Mouse (Mus musculus) splenic B cell, adult 2 months (primary cell): ENCODE measurements around the gene Plrg1.
A peak's percentile ranks its signal among the peaks of the same experiment; 100 is the strongest.

Experiments
- DNase-seq: peaks from one replicate; pipeline ENCODE4 v3.0.0-alpha.2; 2011; ENCODE audit warnings: low read depth, low spot score
- H3K27me3 ChIP-seq: 2 replicates; pipeline ENCODE4 v1.6.1; 2012; ENCODE audit warnings: mild to moderate bottlenecking, low read length, moderate library complexity, mixed read lengths; ENCODE audit not compliant: control insufficient read depth, poor library complexity, insufficient read depth, severe bottlenecking
- H3K36me3 ChIP-seq: 2 replicates; pipeline ENCODE4 v1.6.1; 2012; ENCODE audit warnings: mild to moderate bottlenecking, low read length, moderate library complexity, mixed read lengths; ENCODE audit not compliant: control insufficient read depth, poor library complexity, insufficient read depth, severe bottlenecking

Plrg1 gene

DNA sequence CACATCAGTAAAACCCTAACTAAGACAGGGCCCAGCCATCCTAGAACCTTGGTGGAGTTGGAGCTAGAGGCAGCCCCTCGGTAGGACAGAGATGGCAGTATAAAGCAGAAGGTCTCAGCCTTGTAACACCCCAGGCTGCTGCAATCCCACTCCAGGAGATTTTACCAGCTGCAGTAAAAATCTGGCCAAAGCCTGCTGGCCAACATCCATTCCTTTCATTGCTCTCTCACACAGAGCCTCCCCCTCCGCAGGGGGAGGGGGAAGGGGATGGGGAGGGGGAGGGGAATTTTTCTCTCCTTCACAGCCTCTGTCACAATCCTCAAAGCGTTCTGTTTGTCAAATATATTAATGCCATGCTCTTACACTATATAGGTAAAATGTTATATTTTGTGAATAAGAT, 21.2 kb downstream of the Plrg1 start:
- Histone ChIP-seq H3K27me3 (no peaks in the 10 kb centered on the region), H3K36me3 (no peaks in the 10 kb centered on the region)
- no peak for DNase-seq

DNA sequence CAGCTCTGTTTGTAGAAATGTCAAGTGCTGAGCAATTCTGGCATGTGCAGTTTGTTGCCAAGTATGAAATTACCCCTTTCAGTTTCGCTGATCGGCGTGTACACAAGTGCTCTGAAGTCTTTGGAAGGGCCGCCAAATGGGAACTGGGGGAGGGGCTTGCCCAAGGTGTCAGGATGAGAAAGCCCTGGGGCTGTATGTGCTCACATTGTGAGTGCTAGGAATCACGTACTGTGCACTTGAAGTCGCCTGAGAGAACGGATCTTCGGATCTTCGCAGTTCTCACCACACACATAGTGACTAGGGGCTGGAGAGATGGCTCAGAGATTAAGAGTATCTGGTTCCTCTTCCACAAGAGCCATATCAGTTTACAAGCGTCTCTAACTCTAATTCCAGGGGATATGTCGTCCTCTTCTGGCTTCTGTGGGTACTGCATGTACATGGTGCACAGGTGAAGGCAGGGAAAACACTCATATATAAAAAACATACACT, 25.3 kb downstream of the Plrg1 start:
- peak; percentile 82 for DNase-seq
- no peaks in the 10 kb centered on the region for H3K36me3 ChIP-seq

DNA sequence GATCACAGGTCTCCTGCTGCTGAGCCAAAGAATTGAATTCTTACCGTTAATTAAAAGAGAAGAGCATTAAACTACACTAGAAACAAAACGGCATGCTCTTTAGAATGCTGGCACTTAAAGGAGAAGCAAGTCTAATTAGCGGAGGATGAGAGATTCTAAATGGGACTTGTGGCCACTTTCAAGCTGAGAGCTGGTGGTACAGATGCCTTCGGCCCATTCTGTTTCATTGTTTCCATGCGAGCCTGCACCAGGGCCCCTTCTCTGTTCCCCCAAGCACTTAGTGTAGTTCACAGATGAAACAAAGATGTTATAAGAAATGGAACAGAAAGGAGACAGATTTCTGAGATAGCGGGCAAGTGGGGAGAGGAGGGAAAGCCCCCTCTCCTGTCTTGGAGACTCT, 42.3 kb downstream of the Plrg1 start:
- no peaks in the 10 kb centered on the region for H3K27me3 ChIP-seq
- H3K36me3 ChIP-seq, result no peaks in the 10 kb centered on the region
- DNase-seq, result no peak

More for the DNA sequence above, 25.3 kb downstream of the Plrg1 start:
- H3K27me3 ChIP-seq, result no peaks in the 10 kb centered on the region

DNA sequence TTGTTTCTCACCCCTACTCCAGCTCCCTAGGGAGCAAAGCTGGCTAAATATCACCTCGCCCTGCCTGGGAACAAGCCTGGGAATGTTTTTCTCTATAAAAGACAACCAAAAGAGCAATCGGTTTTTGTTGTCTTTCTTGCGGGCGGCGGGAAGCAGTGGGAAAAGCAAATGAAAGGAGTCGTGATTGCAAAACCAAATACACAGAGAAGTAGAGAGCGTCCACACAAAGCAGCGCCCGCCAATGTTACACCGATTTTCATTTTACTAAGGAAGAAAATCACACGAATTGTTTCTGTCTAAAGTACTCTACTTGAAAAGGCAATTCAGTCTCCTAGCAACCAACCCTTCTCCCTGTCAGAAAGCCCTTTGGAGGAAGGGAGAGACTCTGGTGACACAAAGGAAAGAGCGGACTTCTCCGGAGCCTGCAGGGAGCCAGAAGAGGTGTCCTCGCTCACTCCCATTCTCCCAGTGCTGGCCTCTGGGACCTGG, 43.3 kb downstream of the Plrg1 start:
- no peaks in the 10 kb centered on the region for H3K36me3 ChIP-seq
- no peaks in the 10 kb centered on the region for H3K27me3 ChIP-seq
- DNase-seq, result no peak

DNA sequence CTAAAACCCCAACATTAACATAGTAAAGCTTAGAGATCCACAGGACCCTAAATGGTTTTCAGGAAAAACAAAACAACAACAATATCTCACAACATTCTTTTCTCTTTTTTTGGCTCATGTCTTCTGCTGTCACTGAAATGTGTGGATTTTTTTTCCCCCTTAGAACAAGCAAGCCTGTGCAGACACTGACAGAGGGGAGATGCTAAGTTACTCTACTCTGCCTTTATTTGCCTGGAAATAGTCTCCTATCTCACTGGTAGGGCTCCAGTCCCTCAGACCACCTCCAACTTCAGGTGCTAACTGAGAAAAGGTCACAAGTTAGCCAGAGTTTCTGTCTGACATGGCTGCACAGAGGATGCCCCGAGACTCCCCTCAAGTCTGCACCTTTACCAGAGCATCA, 43.8 kb downstream of the Plrg1 start:
- no peak for DNase-seq
- Histone ChIP-seq H3K27me3 (no peaks in the 10 kb centered on the region), H3K36me3 (no peaks in the 10 kb centered on the region)

DNA sequence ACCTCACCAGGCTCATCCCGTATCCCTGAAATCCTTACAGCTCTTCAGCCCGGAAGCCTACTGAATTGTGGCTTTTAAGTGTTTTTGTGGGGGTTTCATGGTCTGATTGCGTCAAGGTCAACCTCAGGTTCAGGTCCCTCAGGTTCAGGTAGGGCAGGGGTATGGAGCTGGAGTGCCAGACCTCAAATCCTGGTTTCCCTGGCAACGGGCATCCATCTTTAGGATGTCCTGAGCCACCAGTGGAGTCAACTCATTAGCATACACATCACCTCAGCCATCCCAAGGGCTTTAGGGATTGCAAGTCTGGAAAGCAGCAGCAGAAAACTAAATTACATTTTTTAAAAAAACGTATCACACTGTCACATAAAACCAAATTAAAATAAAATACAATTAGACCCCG, 44.3 kb downstream of the Plrg1 start:
- no peaks in the 10 kb centered on the region for H3K36me3 ChIP-seq
- DNase-seq, result no peak

DNA sequence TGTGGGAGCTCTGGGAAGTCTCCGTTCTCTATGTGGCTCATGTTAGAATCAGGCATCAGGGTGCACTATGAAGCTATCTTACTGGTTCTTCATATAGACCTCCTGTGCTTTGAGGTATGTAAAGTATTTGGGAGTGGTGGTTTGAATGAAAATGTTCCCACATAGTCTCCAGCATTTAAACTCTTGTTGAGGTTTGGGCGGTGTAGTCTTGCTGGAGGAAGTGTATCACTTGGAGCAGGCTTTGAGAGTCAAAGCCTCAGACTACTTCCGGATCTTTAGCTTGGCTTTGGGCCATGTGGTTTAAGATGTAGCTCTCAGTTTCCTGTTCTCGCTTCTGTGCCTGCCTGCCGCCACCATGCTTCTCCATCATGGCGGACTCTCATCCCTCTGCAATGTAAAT, 47.0 kb downstream of the Plrg1 start:
- DNase-seq, result no peak
- Histone ChIP-seq H3K27me3 (no peaks in the 10 kb centered on the region), H3K36me3 (no peaks in the 10 kb centered on the region)

More for the DNA sequence above, 44.3 kb downstream of the Plrg1 start:
- H3K27me3 ChIP-seq, result no peaks in the 10 kb centered on the region

DNA sequence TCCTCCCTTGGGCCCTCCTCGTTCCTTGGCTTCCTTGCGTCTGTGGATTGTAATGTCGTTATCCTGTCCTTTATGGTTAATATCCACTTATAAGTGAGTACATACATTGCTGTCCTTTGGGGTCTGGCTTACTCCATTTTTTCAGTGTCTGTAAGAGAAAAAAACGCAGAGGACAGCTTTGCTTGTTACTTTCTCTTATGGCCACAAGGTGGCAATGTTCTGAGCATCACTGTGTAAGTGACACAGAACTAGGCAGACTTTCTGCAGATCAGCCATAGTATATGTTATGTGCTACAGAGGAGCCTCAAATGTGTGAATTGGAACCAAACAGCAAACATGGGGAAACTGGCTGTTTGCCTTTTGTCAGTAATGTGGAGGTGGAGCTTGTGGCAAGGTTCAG, 54.8 kb downstream of the Plrg1 start:
- H3K36me3 ChIP-seq, result no peaks in the 10 kb centered on the region
- DNase-seq, result peak; percentile 4
- no peaks in the 10 kb centered on the region; the same call in 1 of the 2 replicates for H3K27me3 ChIP-seq

DNA sequence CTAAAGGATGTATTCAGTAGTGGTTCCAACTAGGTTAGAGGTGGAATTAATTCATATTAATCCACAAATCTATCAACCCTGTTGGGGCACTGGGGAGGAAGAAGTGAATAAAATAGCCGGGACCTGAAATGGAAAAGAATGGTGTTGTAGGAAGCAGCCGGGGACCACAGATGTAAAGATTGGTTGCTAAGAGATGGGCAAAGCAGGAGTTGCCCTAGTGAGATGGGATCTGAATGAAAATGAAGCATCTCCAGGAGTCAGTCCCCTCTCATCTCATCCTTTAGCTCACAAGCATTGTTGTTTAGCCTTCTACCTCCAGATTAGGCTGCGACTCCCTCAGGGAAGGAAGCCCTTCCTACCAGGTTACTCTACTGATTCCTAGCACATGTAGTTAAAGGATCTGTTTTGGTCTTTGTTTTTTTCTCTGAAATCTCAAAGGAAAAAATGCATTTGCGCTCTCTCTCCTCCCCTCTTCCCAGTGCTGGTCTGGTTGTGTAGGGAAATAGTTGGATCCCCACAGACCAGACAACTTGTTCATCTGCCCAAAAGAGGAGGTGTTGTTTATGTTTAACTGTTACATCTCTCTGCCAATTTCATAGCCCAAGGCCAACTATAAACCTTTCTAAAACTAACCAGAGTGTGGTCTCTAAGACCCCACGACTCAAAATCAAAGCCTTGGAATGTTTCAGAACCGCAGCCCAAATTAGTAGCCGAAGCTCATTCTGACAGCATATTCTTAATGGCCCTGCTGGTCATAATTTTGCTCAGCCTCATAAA, 56.4 kb downstream of the Plrg1 start:
- no peak for DNase-seq
- Histone ChIP-seq H3K36me3 (no peaks in the 10 kb centered on the region), H3K27me3 (no peaks in the 10 kb centered on the region; the same call in 1 of the 2 replicates)

DNA sequence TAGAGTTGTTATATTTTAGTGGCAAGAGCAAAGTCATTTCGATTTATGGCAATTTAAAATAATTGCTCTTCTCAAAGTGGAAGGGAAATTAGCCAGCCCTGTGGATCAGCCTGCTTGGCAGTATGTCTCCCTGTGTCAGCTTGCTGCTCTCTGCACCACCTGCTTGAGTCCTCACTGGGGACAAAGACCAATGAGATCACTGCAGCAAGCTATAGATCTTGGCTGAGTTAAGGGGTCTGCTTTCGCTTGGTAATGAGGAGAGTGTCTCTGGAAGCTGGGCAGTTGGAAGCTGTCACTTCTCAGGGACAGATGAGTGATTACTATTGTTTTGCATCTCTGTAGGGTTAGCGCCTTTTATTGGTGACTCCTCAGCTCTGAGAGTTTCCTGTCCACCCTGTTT, 57.5 kb downstream of the Plrg1 start:
- Histone ChIP-seq H3K36me3 (no peaks in the 10 kb centered on the region), H3K27me3 (no peaks in the 10 kb centered on the region; the same call in 1 of the 2 replicates)
- no peak for DNase-seq

DNA sequence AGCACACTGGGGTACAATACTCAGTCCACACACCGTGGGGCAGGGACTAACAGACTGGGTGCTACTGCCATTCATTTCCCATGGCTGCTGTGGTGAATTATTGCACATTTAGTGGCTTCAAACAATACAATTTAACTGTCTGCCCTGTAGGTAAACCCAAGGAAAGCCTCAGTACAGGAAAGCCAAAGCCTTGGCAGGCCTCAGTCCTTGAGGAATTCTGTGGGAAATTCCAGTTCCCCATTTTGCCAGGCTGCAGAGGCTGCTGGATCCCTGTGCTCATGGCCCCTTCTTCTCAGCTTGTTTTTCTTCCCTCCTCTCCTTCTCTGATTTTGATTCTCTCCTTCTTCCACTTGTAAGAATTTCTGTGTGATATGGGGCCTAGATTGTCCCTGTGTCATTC, 59.6 kb downstream of the Plrg1 start:
- DNase-seq, result no peak
- no peaks in the 10 kb centered on the region for H3K36me3 ChIP-seq

DNA sequence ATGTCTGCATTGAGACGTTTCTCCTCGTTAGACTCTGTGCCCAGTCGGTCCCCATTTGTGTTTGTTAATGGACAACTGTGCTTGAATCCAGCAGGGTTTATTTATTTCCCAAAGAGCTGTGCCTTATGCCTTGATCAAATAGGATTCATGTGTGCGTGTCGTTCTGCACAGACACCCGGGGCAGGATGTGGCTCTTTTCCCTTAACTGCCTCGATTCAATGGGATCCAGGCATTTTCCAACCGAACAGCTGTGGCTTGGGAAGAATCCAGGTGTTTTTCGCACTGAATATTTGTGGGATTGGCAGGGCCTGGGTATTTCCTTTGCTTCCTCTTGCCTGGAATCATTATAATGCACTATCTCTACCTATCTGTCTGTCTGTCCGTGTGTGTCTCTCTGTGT, 62.3 kb downstream of the Plrg1 start:
- no peaks in the 10 kb centered on the region for H3K36me3 ChIP-seq
- H3K27me3 ChIP-seq, result no peaks in the 10 kb centered on the region
- DNase-seq, result no peak

More for the DNA sequence above, 59.6 kb downstream of the Plrg1 start:
- no peaks in the 10 kb centered on the region; the same call in 1 of the 2 replicates for H3K27me3 ChIP-seq
